In genomic region chr11:60878675-60879294, GRCm38 (mm10) we compare ENCODE assay signal across 7 mouse cellular contexts. TPM values are rescaled to one million over a fixed set of nuclear protein-coding genes. Genes with fewer than 3 reads are reported as not detected.
DNase-seq lines count a peak whose midpoint lies in the region; ATAC-seq lines count a peak whose summit lies in the region.

TSS of gene Tmem11 (minus strand) at chr11:60879272.

- peak within 1 kb of the TSS; percentile 95 for H3K9ac ChIP-seq in intestine, embryonic 15.5 days

- no peaks in the 10 kb centered on the region for H3K27me3 ChIP-seq in intestine, embryonic 15.5 days (replicated peaks)
- no peaks in the 10 kb centered on the region for H3K27me3 ChIP-seq in midbrain, embryonic 10.5 days (ENCODE audit: low read depth, poor library complexity, severe bottlenecking)

- WGBS in intestine, embryonic 15.5 days, result under 1% methylated on average over 62 of the region's 62 CpGs
- WGBS in midbrain, embryonic 10.5 days, result under 1% methylated on average over 62 of the region's 62 CpGs

- peak; percentile 97 for DNase-seq in adrenal gland, adult 2 months
- peak; percentile 96 for DNase-seq in embryo, embryonic 11.5 days (ENCODE audit: low read depth, low spot score)
- DNase-seq in gastrocnemius, postnatal 36 days, result peak; percentile 87 to 90
- DNase-seq in left cerebral cortex, postnatal 25 days (ENCODE audit: low spot score in 2 of 2), result peak; percentile 97 to 99
- peak; percentile 97 for DNase-seq in midbrain, embryonic 10.5 days (ENCODE audit: low spot score)
- peak; percentile 92 for DNase-seq in right cerebral cortex, postnatal 4 days

- peak within 1 kb of the TSS; percentile 100 for H3K4me3 ChIP-seq in intestine, embryonic 15.5 days (replicated peaks)
- peak within 1 kb of the TSS; percentile 90 for H3K4me3 ChIP-seq in midbrain, embryonic 10.5 days

- peaks cover 36% of the 10 kb centered on the region for H3K4me1 ChIP-seq in intestine, embryonic 15.5 days (replicated peaks)
- H3K4me1 ChIP-seq in midbrain, embryonic 10.5 days, result peaks cover 44% of the 10 kb centered on the region

- no peaks in the 10 kb centered on the region for H3K36me3 ChIP-seq in intestine, embryonic 15.5 days
- H3K36me3 ChIP-seq in midbrain, embryonic 10.5 days, result peaks cover 19% of the 10 kb centered on the region

- ATAC-seq in intestine, embryonic 15.5 days, result peak; percentile 99

- peak within 1 kb of the TSS; percentile 97 for H3K27ac ChIP-seq in intestine, embryonic 15.5 days
- H3K27ac ChIP-seq in midbrain, embryonic 10.5 days (replicated peaks), result peak within 1 kb of the TSS; percentile 97

- no peaks in the 10 kb centered on the region for H3K9me3 ChIP-seq in intestine, embryonic 15.5 days
- H3K9me3 ChIP-seq in midbrain, embryonic 10.5 days (replicated peaks), result no peaks in the 10 kb centered on the region

- peak within 1 kb of the TSS; percentile 61 for H3K4me2 ChIP-seq in intestine, embryonic 15.5 days (replicated peaks)

- intact Hi-C loops in gastrocnemius, postnatal 36 days (cut with DNase I), result loop anchor here (2.0 to 5.0 kb wide), 2 partner anchors 48 to 176 kb away; partner anchors contain the start of gene Dhrs7b
- intact Hi-C loops in left cerebral cortex, postnatal 25 days (cut with DNase I), result loop anchor here (1.0 to 5.0 kb wide), 5 partner anchors 34 to 181 kb away; partner anchors contain the start of genes Dhrs7b, Flii, Llgl1 and Smcr8

RNA-seq across cellular contexts. Expression of gene Tmem11, which starts in this region (rescaled TPM):
- 10 to 100 TPM; 37.0 to 62.2 TPM for total RNA-seq in adrenal gland, adult 2 months (2021)
- 74.9 and 88.3 TPM in 2 replicates for polyA plus RNA-seq in adrenal gland, adult 2 months (2012; rRNA removed)
- total RNA-seq in gastrocnemius, postnatal 36 days (2021), result 10 to 100 TPM; 37.7 to 41.3 TPM
- polyA plus RNA-seq in intestine, embryonic 15.5 days (2015; fragmentation: Nextera tagmentation; extraction: Ambion mirVana), result 62.9 and 70.9 TPM in 2 replicates
- 10 to 100 TPM; 28.5 to 28.7 TPM for total RNA-seq in left cerebral cortex, postnatal 25 days (2021)
- 71.0 and 75.7 TPM in 2 replicates for polyA plus RNA-seq in midbrain, embryonic 10.5 days (2016; fragmentation: Nextera tagmentation; extraction: Ambion mirVana)

Comparison
In these comparisons a context has a peak if more than half of its experiments do, and no peak if none do; other contexts are left out.
1. Peak in every context shown above with its lines: DNase-seq, ATAC-seq, H3K4me3 ChIP-seq and H3K27ac ChIP-seq.